Mouse (Mus musculus) liver, postnatal 0 days (tissue): Measurements from ENCODE around the gene Fam196a. TPM values are rescaled to one million over a fixed set of nuclear protein-coding genes. Genes with fewer than 3 reads are reported as not detected.

ENCODE experiments used
- ATAC-seq: fragments of 200-750 bp; cut with Nextera tagmentation; 2 replicates; pipeline ENCODE4 v1.8.0; 2017; ENCODE audit warnings: mild to moderate bottlenecking, moderate library complexity
- DNase-seq: peaks from one replicate; pipeline ENCODE4 v3.0.0-alpha.2; 2016
- H3K27ac ChIP-seq: fragments of 300-500 bp; sonication (generic); 2 replicates; pipeline ENCODE4 v1.5.1; 2014; ENCODE audit warnings: antibody characterized with exemption, moderate library complexity, mild to moderate bottlenecking, low read depth
- H3K27me3 ChIP-seq: fragments of 300-500 bp; sonication (generic); 2 replicates; pipeline ENCODE4 v1.6.1; 2014; ENCODE audit warnings: low read length, control low read depth, mixed read lengths; ENCODE audit not compliant: insufficient read depth
- H3K36me3 ChIP-seq: fragments of 300-500 bp; sonication (generic); replicated peaks from 2 replicates; pipeline ENCODE4 v1.6.1; 2014; ENCODE audit warnings: mild to moderate bottlenecking, control low read depth, low read length, moderate library complexity, mixed read lengths; ENCODE audit not compliant: insufficient read depth
- H3K4me1 ChIP-seq: fragments of 300-500 bp; sonication (generic); 2 replicates; pipeline ENCODE4 v1.6.1; 2014; ENCODE audit warnings: antibody characterized with exemption, mild to moderate bottlenecking, control low read depth; ENCODE audit not compliant: insufficient read depth
- H3K4me2 ChIP-seq: fragments of 300-500 bp; sonication (generic); 2 replicates; pipeline ENCODE4 v1.6.1; 2014; ENCODE audit warnings: low read depth, mild to moderate bottlenecking, low read length, moderate library complexity, mixed read lengths
- H3K4me3 ChIP-seq: fragments of 300-500 bp; sonication (generic); 2 replicates; pipeline ENCODE4 v1.5.1; 2014; ENCODE audit warnings: low read depth, low read length
- H3K9ac ChIP-seq: fragments of 300-500 bp; sonication (generic); replicated peaks from 2 replicates; pipeline ENCODE4 v1.6.1; 2014; ENCODE audit warnings: mild to moderate bottlenecking, moderate library complexity
- H3K9me3 ChIP-seq: fragments of 300-500 bp; sonication (generic); 2 replicates; pipeline ENCODE4 v1.6.1; 2016; ENCODE audit warnings: mild to moderate bottlenecking, control low read depth, low read length, mixed read lengths
- CTCF ChIP-seq: sonication (generic); IDR thresholded peaks from 2 replicates; pipeline ENCODE4 v1.5.1; 2016; ENCODE audit warnings: antibody characterized with exemption, low read depth
- EP300 ChIP-seq: IDR thresholded peaks from 2 replicates; pipeline ENCODE4 v1.6.1; 2016; ENCODE audit warnings: antibody characterized with exemption, low read depth, mild to moderate bottlenecking
- WGBS: fragments of 180-500 bp; shearing (Covaris S2); extraction: QIAGEN DNeasy Blood & Tissue Kit; methylation state at CpG from one replicate; pipeline ENCODE4 v1.1.7; 2014; ENCODE audit not compliant: insufficient replicate concordance; 5-methylcytosine and 5-hydroxymethylcytosine counted together
- polyA plus RNA-seq: library from polyadenylated mRNA; unstranded; fragments of >200 nt; fragmentation: Nextera tagmentation; extraction: Ambion mirVana; gene quantifications from 2 replicates; pipeline ENCODE4 v1.2.1, GENCODE M21; 2015

Fam196a gene
- polyA plus RNA-seq, result 0.18 and 0.27 TPM in 2 replicates

- DNase-seq, result peak; percentile 18
- H3K9me3 ChIP-seq, result no peaks in the 10 kb centered on the region
- 3% methylated on average over 41 of the region's 71 CpGs for WGBS
- peaks cover 13% of the 10 kb centered on the region for H3K27me3 ChIP-seq
- H3K27ac ChIP-seq, result no peak within 1 kb of the TSS
- TF ChIP-seq EP300 (no peak), CTCF (no peak)
- H3K4me3 ChIP-seq, result peak within 1 kb of the TSS; percentile 21; the same call in 1 of the 2 replicates
- H3K4me2 ChIP-seq, result peak within 1 kb of the TSS; percentile 67
- H3K9ac ChIP-seq, result no peak within 1 kb of the TSS
- peaks cover 5% of the 10 kb centered on the region for H3K4me1 ChIP-seq
- no peak for ATAC-seq
- H3K36me3 ChIP-seq, result no peaks in the 10 kb centered on the region
These were observed at the start of gene Fam196a for GRCm38 (mm10) chr7:134937927-134938609. Gene Fam196a, minus strand, starts transcription at chr7:134938430.

DNA sequence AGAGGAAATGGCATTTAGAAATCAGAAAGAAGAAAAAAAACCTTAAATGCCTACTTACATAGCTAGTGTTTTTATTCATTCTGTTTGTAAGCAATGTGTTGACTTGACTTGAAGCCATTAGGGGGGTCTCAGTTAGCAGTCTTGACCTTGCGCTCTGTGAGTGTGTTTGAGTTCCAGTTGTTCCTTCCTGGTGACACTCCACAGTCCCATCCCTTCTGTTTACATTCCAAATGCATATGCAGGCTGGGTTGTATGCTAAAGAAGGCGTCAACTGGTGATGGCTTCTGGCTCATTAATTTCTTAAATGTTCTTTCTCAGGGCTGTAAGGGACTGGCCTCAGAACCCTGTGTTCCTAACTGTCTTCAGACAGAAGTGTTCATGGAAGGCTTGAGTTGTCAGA lies 23.4 kb upstream of the Fam196a start:
- Histone ChIP-seq H3K9me3 (no peaks in the 10 kb centered on the region), H3K4me1 (no peaks in the 10 kb centered on the region), H3K36me3 (no peaks in the 10 kb centered on the region), H3K4me3 (no peak overlapping the region), H3K27me3 (no peaks in the 10 kb centered on the region), H3K9ac (no peak overlapping the region), H3K27ac (no peak overlapping the region), H3K4me2 (no peak overlapping the region)
- DNase-seq (no peak), ATAC-seq (no peak)
- no peak for TF ChIP-seq CTCF
- 77% methylated on average over 2 of the region's 2 CpGs for WGBS

GRCm38 (mm10) chr7:134960871-134961270 lies 22.6 kb upstream of the Fam196a start:
- ATAC-seq, result no peak
- no peak overlapping the region for H3K27ac ChIP-seq
- H3K27me3 ChIP-seq, result no peaks in the 10 kb centered on the region
- DNase-seq, result no peak
- WGBS, result 58% methylated on average over 4 of the region's 4 CpGs
- H3K4me1 ChIP-seq, result no peaks in the 10 kb centered on the region
- no peak overlapping the region for H3K9ac ChIP-seq
- TF ChIP-seq CTCF (peak; percentile 65), EP300 (no peak)
- H3K4me3 ChIP-seq, result no peak overlapping the region
- no peaks in the 10 kb centered on the region for H3K36me3 ChIP-seq
- no peaks in the 10 kb centered on the region for H3K9me3 ChIP-seq
- H3K4me2 ChIP-seq, result no peak overlapping the region

- Histone ChIP-seq H3K36me3 (no peaks in the 10 kb centered on the region), H3K9me3 (no peaks in the 10 kb centered on the region), H3K9ac (no peak overlapping the region), H3K4me3 (no peak overlapping the region), H3K27ac (no peak overlapping the region), H3K4me1 (no peaks in the 10 kb centered on the region), H3K4me2 (no peak overlapping the region), H3K27me3 (no peaks in the 10 kb centered on the region)
- TF ChIP-seq CTCF (no peak), EP300 (no peak)
- WGBS, result 80% methylated on average over 6 of the region's 6 CpGs
- ATAC-seq (no peak), DNase-seq (no peak)
These were observed 20.9 kb upstream of the Fam196a start for GRCm38 (mm10) chr7:134959086-134959485.

- H3K36me3 ChIP-seq, result no peaks in the 10 kb centered on the region
- H3K27ac ChIP-seq, result no peak overlapping the region
- TF ChIP-seq CTCF (peak; percentile 27; the same call in 1 of the 2 replicates), EP300 (no peak)
- no peak overlapping the region for H3K4me3 ChIP-seq
- WGBS, result 72% methylated on average over 7 of the region's 7 CpGs
- no peaks in the 10 kb centered on the region for H3K4me1 ChIP-seq
- no peak overlapping the region for H3K9ac ChIP-seq
- no peaks in the 10 kb centered on the region for H3K27me3 ChIP-seq
- DNase-seq (no peak), ATAC-seq (no peak)
- no peak overlapping the region for H3K4me2 ChIP-seq
- H3K9me3 ChIP-seq, result no peaks in the 10 kb centered on the region
These were observed 7.9 kb upstream of the Fam196a start for GRCm38 (mm10) chr7:134945925-134946716.

GRCm38 (mm10) chr7:134943701-134944100 lies 5.5 kb upstream of the Fam196a start:
- 68% methylated on average over 7 of the region's 7 CpGs for WGBS
- Histone ChIP-seq H3K36me3 (no peaks in the 10 kb centered on the region), H3K27ac (no peak overlapping the region), H3K9me3 (no peaks in the 10 kb centered on the region), H3K9ac (no peak overlapping the region), H3K4me1 (no peaks in the 10 kb centered on the region), H3K4me2 (no peak overlapping the region), H3K4me3 (no peak overlapping the region), H3K27me3 (no peaks in the 10 kb centered on the region)
- no peak for ATAC-seq
- DNase-seq, result no peak
- TF ChIP-seq CTCF (no peak), EP300 (no peak)
